Mouse (Mus musculus) liver, embryonic 15.5 days (tissue): ENCODE results near the gene Hspa5. TPM values are rescaled to one million over a fixed set of nuclear protein-coding genes. Genes with fewer than 3 reads are reported as not detected.
"Not testable (repeated sequence)": the region's sequence is repeated elsewhere in the genome, so short reads cannot be mapped to it uniquely, and the experiment has no call there.

ENCODE experiments used
- ATAC-seq: fragments of 200-750 bp; cut with Nextera tagmentation; 2 replicates; pipeline ENCODE4 v1.8.0; 2017; ENCODE audit warnings: moderate number of reproducible peaks, mild to moderate bottlenecking, moderate library complexity; ENCODE audit not compliant: insufficient read depth
- H3K27ac ChIP-seq: fragments of 300-500 bp; sonication (generic); replicated peaks from 2 replicates; pipeline ENCODE4 v1.5.1; 2015; ENCODE audit warnings: mild to moderate bottlenecking, inconsistent platforms
- H3K27me3 ChIP-seq: fragments of 300-500 bp; sonication (generic); 2 replicates; pipeline ENCODE4 v1.6.1; 2015; ENCODE audit warnings: mild to moderate bottlenecking, inconsistent platforms
- H3K36me3 ChIP-seq: fragments of 300-500 bp; sonication (generic); replicated peaks from 2 replicates; pipeline ENCODE4 v1.6.1; 2015; ENCODE audit warnings: moderate library complexity, mild to moderate bottlenecking, inconsistent platforms
- H3K4me1 ChIP-seq: fragments of 300-500 bp; sonication (generic); replicated peaks from 2 replicates; pipeline ENCODE4 v1.6.1; 2015; ENCODE audit warnings: inconsistent platforms
- H3K4me2 ChIP-seq: fragments of 300-500 bp; sonication (generic); 2 replicates; pipeline ENCODE4 v1.6.1; 2015; ENCODE audit warnings: moderate library complexity, mild to moderate bottlenecking, inconsistent platforms
- H3K4me3 ChIP-seq: fragments of 300-500 bp; sonication (generic); replicated peaks from 2 replicates; pipeline ENCODE4 v1.5.1; 2015; ENCODE audit warnings: mild to moderate bottlenecking, inconsistent platforms
- H3K9ac ChIP-seq: fragments of 300-500 bp; sonication (generic); 2 replicates; pipeline ENCODE4 v1.6.1; 2015; ENCODE audit warnings: moderate library complexity, mild to moderate bottlenecking, inconsistent platforms
- H3K9me3 ChIP-seq: fragments of 300-500 bp; sonication (generic); replicated peaks from 2 replicates; pipeline ENCODE4 v1.6.1; 2016; ENCODE audit warnings: inconsistent platforms
- WGBS: fragments of 180-500 bp; shearing (Covaris S2); methylation state at CpG from one replicate; pipeline ENCODE4 v1.1.7; 2015; ENCODE audit warnings: mixed read lengths; ENCODE audit not compliant: insufficient replicate concordance; 5-methylcytosine and 5-hydroxymethylcytosine counted together
- polyA plus RNA-seq: library from polyadenylated mRNA; unstranded; fragments of >200 nt; fragmentation: Nextera tagmentation; extraction: Ambion mirVana; gene quantifications from 2 replicates; pipeline ENCODE4 v1.2.1, GENCODE M21; 2015

Hspa5 gene
- polyA plus RNA-seq, 1 experiment from 2014 or later: 509 TPM

DNA sequence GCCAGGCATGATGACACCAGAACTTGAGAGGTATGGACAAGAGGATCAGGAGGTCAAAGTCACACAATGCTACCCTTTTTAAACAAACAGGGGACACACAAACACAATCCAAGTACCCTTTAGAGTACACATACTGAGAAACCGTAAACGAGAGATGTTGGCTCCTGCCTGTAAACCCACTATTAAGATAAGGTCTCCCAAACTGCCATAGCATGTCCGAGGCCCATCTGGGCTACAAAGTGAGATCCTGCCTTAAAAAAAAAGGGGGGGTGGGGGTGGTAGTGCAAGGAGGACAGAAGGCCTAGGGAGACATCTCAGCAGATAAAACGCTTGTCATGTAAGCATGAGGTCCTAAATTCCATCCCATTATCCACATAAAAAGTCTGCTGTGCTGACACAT is 23.3 kb upstream of the Hspa5 start:
- 31% methylated on average over 4 of the region's 4 CpGs for WGBS
- no peak for ATAC-seq
- Histone ChIP-seq H3K4me1 (peaks cover 65% of the 10 kb centered on the region), H3K4me3 (0 out of 2 replicates have a peak overlapping the region, but pooled peaks have one; percentile 2), H3K27me3 (no peaks in the 10 kb centered on the region), H3K9ac (peak overlapping the region; percentile 9; the same call in 1 of the 2 replicates), H3K9me3 (no peaks in the 10 kb centered on the region), H3K27ac (peak overlapping the region; percentile 34), H3K36me3 (peaks cover 33% of the 10 kb centered on the region), H3K4me2 (peak overlapping the region; percentile 34)

- Histone ChIP-seq H3K4me1 (peaks cover 64% of the 10 kb centered on the region), H3K4me2 (peak overlapping the region; percentile 76), H3K4me3 (peak overlapping the region; percentile 20), H3K9me3 (no peaks in the 10 kb centered on the region), H3K27ac (peak overlapping the region; percentile 65), H3K9ac (peak overlapping the region; percentile 36), H3K36me3 (peaks cover 18% of the 10 kb centered on the region), H3K27me3 (no peaks in the 10 kb centered on the region)
- 33% methylated on average over 2 of the region's 2 CpGs for WGBS
- no peak for ATAC-seq
Measured at GRCm38 (mm10) chr2:34750245-34750644, 21.5 kb upstream of the Hspa5 start.

- Histone ChIP-seq H3K9me3 (no peaks in the 10 kb centered on the region), H3K4me2 (peak overlapping the region; percentile 76), H3K27ac (peak overlapping the region; percentile 98), H3K27me3 (peaks cover 5% of the 10 kb centered on the region; the same call in 1 of the 2 replicates), H3K9ac (peak overlapping the region; percentile 100), H3K4me1 (peaks cover 47% of the 10 kb centered on the region), H3K36me3 (peaks cover 4% of the 10 kb centered on the region; the same call in 1 of the 2 replicates), H3K4me3 (peak overlapping the region; percentile 98)
- peak; percentile 93 for ATAC-seq
- under 1% methylated on average over 93 of the region's 106 CpGs for WGBS
Measured at GRCm38 (mm10) chr2:34753811-34754550, 17.8 kb upstream of the Hspa5 start.

- H3K27me3 ChIP-seq: peaks cover 5% of the 10 kb centered on the region; the same call in 1 of the 2 replicates
- peaks cover 41% of the 10 kb centered on the region for H3K4me1 ChIP-seq
- H3K27ac ChIP-seq: peak within 1 kb of the TSS; percentile 98
- under 1% methylated on average over 14 of the region's 14 CpGs for WGBS
- H3K36me3 ChIP-seq: peaks cover 4% of the 10 kb centered on the region; the same call in 1 of the 2 replicates
- H3K4me2 ChIP-seq: peak within 1 kb of the TSS; percentile 76
- H3K9ac ChIP-seq: peak within 1 kb of the TSS; percentile 100
- ATAC-seq: no peak
- H3K4me3 ChIP-seq: peak within 1 kb of the TSS; percentile 98
- no peaks in the 10 kb centered on the region for H3K9me3 ChIP-seq
Measured at GRCm38 (mm10) chr2:34754551-34755358, 17.0 kb upstream of the Hspa5 start, which contains the start of gene Gapvd1. Gene Gapvd1, minus strand, starts transcription at chr2:34755232.

DNA sequence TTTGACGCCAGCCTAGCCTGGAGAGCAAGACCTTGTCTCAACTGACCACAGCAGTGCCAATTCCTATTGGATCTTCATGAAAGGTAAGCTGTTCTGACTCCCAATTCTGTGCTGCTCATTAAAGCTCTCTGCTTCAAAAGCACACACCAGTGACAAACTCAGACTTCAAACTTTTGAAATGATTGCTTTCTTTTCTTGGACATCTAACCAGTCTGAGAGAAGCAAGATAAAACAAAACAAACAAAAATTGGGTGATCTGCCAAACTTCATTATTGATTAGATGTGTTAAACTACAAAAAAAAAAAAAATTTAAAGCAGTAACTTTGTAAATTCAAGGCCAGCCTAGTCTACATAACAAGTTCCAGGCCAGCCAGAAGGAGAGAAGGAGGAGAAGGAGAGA is 14.4 kb upstream of the Hspa5 start:
- 60% methylated on average over 1 of the region's 1 CpGs for WGBS
- Histone ChIP-seq H3K4me1 (peaks cover 29% of the 10 kb centered on the region), H3K4me2 (no peak overlapping the region), H3K9me3 (no peaks in the 10 kb centered on the region), H3K36me3 (no peaks in the 10 kb centered on the region), H3K9ac (no peak overlapping the region), H3K27ac (no peak overlapping the region), H3K4me3 (no peak overlapping the region), H3K27me3 (peaks cover 5% of the 10 kb centered on the region; the same call in 1 of the 2 replicates)
- ATAC-seq: no peak

GRCm38 (mm10) chr2:34761272-34761671 is 10.5 kb upstream of the Hspa5 start:
- ATAC-seq, H3K27me3 ChIP-seq, H3K9ac ChIP-seq, H3K36me3 ChIP-seq, H3K4me3 ChIP-seq, H3K9me3 ChIP-seq, H3K4me2 ChIP-seq: not testable (repeated sequence)
- Histone ChIP-seq H3K27ac (peak overlapping the region; percentile 85), H3K4me1 (peaks cover 34% of the 10 kb centered on the region)
- WGBS: 82% methylated on average over 5 of the region's 5 CpGs

GRCm38 (mm10) chr2:34762174-34762573 is 9.6 kb upstream of the Hspa5 start:
- Histone ChIP-seq H3K4me1 (peaks cover 32% of the 10 kb centered on the region), H3K9ac (no peak overlapping the region), H3K4me3 (no peak overlapping the region), H3K4me2 (peak overlapping the region; percentile 33), H3K9me3 (no peaks in the 10 kb centered on the region), H3K27me3 (peaks cover 4% of the 10 kb centered on the region; the same call in 1 of the 2 replicates), H3K27ac (peak overlapping the region; percentile 85), H3K36me3 (no peaks in the 10 kb centered on the region)
- 39% methylated on average over 2 of the region's 2 CpGs for WGBS
- peak; percentile 95 for ATAC-seq

DNA sequence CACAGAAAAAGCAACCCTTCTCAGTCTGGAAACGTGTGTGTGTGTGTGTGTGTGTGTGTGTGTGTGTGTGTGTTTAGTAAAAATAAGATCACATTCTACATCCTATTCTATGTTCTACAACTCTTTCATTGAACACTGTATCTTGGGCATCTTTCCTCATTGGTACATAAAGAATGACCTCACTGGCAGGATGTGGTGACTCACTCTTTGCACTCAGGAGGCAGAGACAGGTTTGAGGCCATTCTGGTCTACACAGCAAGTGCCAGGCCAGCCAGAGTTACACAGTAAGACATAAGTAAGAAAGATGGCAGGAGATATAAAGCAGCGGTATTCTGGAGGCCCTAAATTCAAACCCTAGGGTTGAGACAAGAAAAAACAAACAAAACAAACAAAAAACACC is 8.9 kb upstream of the Hspa5 start:
- H3K27ac ChIP-seq: peak overlapping the region; percentile 85
- H3K4me2 ChIP-seq: peak overlapping the region; percentile 16; the same call in 1 of the 2 replicates
- WGBS: 51% methylated on average over 2 of the region's 2 CpGs

GRCm38 (mm10) chr2:34764801-34765200 is 7.0 kb upstream of the Hspa5 start:
- no peak for ATAC-seq
- Histone ChIP-seq H3K4me3 (no peak overlapping the region), H3K36me3 (no peaks in the 10 kb centered on the region; the same call in 1 of the 2 replicates), H3K27ac (no peak overlapping the region), H3K9ac (no peak overlapping the region), H3K9me3 (no peaks in the 10 kb centered on the region), H3K27me3 (no peaks in the 10 kb centered on the region), H3K4me2 (no peak overlapping the region), H3K4me1 (peaks cover 30% of the 10 kb centered on the region)
- 70% methylated on average over 12 of the region's 12 CpGs for WGBS

More for the DNA sequence above, 8.9 kb upstream of the Hspa5 start:
- no peak for ATAC-seq
- H3K36me3 ChIP-seq: no peaks in the 10 kb centered on the region
- H3K27me3 ChIP-seq: peaks cover under 1% of the 10 kb centered on the region; the same call in 1 of the 2 replicates
- peak overlapping the region; percentile 7; the same call in 1 of the 2 replicates for H3K9ac ChIP-seq
- H3K4me3 ChIP-seq: no peak overlapping the region
- no peaks in the 10 kb centered on the region for H3K9me3 ChIP-seq
- H3K4me1 ChIP-seq: peaks cover 30% of the 10 kb centered on the region

DNA sequence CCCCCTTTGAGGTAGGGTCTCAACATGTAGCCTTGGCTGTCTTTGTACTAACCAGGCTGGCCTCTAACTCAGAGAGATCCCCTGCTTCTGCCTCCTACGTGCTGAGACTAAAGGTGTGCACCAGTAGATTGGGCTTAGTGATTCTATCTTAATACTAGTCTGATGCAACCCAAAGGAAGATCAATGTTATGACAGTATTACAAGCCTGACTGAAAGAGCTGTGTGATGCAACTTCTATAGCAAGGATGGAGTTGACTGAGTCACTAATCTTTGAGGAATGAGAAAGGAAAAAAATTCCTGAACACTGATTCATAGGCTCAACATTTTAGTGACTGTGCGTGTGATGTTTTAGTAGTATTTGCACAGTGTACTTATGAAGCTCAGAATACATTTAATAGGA is 1.7 kb upstream of the Hspa5 start:
- Histone ChIP-seq H3K9me3 (no peaks in the 10 kb centered on the region), H3K9ac (peak overlapping the region; percentile 85; the same call in 1 of the 2 replicates), H3K27me3 (no peaks in the 10 kb centered on the region), H3K27ac (peak overlapping the region; percentile 21; the same call in 1 of the 2 replicates), H3K4me3 (peak overlapping the region; percentile 90), H3K4me1 (peaks cover 31% of the 10 kb centered on the region), H3K4me2 (peak overlapping the region; percentile 69), H3K36me3 (peaks cover 24% of the 10 kb centered on the region)
- 73% methylated on average over 2 of the region's 2 CpGs for WGBS
- ATAC-seq: no peak

DNA sequence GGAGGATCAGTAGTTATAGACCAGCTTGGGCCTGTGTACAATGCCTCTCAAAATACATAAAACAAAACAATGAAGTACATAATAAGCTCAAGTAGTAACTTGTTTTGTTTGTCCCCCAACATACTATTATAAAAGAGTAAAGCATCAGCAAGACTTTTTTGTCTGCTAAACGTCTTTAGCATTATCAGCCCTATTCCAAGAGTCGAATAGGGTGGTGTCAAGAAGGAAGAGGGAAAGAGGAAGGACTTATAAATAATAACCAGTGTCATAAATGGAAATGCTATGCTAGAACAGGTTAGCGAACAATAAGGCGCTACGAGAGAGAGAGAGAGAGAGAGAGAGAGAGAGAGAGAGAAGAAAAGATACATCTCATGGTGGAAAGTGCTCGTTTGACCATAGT is 819 bp upstream of the Hspa5 start:
- H3K36me3 ChIP-seq: peaks cover 33% of the 10 kb centered on the region
- WGBS: 0% methylated on average over 6 of the region's 6 CpGs
- H3K4me3 ChIP-seq: peak overlapping the region; percentile 90
- peak overlapping the region; percentile 69 for H3K4me2 ChIP-seq
- H3K9ac ChIP-seq: peak overlapping the region; percentile 85
- ATAC-seq: no peak
- H3K27ac ChIP-seq: peak overlapping the region; percentile 86
- peaks cover 39% of the 10 kb centered on the region for H3K4me1 ChIP-seq
- no peaks in the 10 kb centered on the region for H3K27me3 ChIP-seq
- H3K9me3 ChIP-seq: no peaks in the 10 kb centered on the region
